Mouse (Mus musculus) liver, embryonic 13.5 days (tissue): ENCODE data around the gene Msh5. TPM values are rescaled to one million over a fixed set of nuclear protein-coding genes. Genes with fewer than 3 reads are reported as not detected.
"Not testable (repeated sequence)": the region's sequence is repeated elsewhere in the genome, so short reads cannot be mapped to it uniquely, and the experiment has no call there.

Source experiments
- ATAC-seq: fragments of 200-750 bp; cut with Nextera tagmentation; 2 replicates; pipeline ENCODE4 v1.8.0; 2017; ENCODE audit warnings: low read depth, mild to moderate bottlenecking, moderate number of reproducible peaks, moderate library complexity
- DNase-seq: peaks from one replicate; pipeline ENCODE4 v3.0.0; 2022
- H3K27ac ChIP-seq: fragments of 300-500 bp; sonication (generic); 2 replicates; pipeline ENCODE4 v1.5.1; 2015; ENCODE audit warnings: moderate library complexity, mild to moderate bottlenecking, inconsistent platforms
- H3K27me3 ChIP-seq: fragments of 300-500 bp; sonication (generic); 2 replicates; pipeline ENCODE4 v1.6.1; 2015; ENCODE audit warnings: mild to moderate bottlenecking, inconsistent platforms
- H3K36me3 ChIP-seq: fragments of 300-500 bp; sonication (generic); 2 replicates; pipeline ENCODE4 v1.6.1; 2015; ENCODE audit warnings: mild to moderate bottlenecking, inconsistent platforms
- H3K4me1 ChIP-seq: fragments of 300-500 bp; sonication (generic); replicated peaks from 2 replicates; pipeline ENCODE4 v1.6.1; 2015; ENCODE audit warnings: inconsistent platforms
- H3K4me2 ChIP-seq: fragments of 300-500 bp; sonication (generic); 2 replicates; pipeline ENCODE4 v1.6.1; 2015; ENCODE audit warnings: inconsistent platforms, mild to moderate bottlenecking, moderate library complexity
- H3K4me3 ChIP-seq: fragments of 300-500 bp; sonication (generic); replicated peaks from 2 replicates; pipeline ENCODE4 v1.5.1; 2015; ENCODE audit warnings: mild to moderate bottlenecking, inconsistent platforms
- H3K9ac ChIP-seq: fragments of 300-500 bp; sonication (generic); 2 replicates; pipeline ENCODE4 v1.6.1; 2015; ENCODE audit warnings: mild to moderate bottlenecking, inconsistent platforms
- H3K9me3 ChIP-seq: fragments of 300-500 bp; sonication (generic); replicated peaks from 2 replicates; pipeline ENCODE4 v1.6.1; 2016; ENCODE audit warnings: inconsistent platforms
- WGBS: fragments of 180-500 bp; shearing (Covaris S2); methylation state at CpG from one replicate; pipeline ENCODE4 v1.1.7; 2015; ENCODE audit not compliant: insufficient replicate concordance; 5-methylcytosine and 5-hydroxymethylcytosine counted together
- polyA plus RNA-seq: library from polyadenylated mRNA; unstranded; fragments of >200 nt; fragmentation: Nextera tagmentation; extraction: Ambion mirVana; gene quantifications from 2 replicates; pipeline ENCODE4 v1.2.1, GENCODE M21; 2015

Gene Msh5
- polyA plus RNA-seq, 1 experiment from 2014 or later: 3.4 TPM

GRCm38 (mm10) chr17:34998526-34999430 lies 47.8 kb downstream of the Msh5 start:
- ATAC-seq (no peak), DNase-seq (no peak)
- Histone ChIP-seq H3K4me2 (peak overlapping the region; percentile 85), H3K4me1 (peaks cover 66% of the 10 kb centered on the region), H3K27ac (peak overlapping the region; percentile 97), H3K9me3 (no peaks in the 10 kb centered on the region), H3K9ac (peak overlapping the region; percentile 86), H3K27me3 (no peaks in the 10 kb centered on the region), H3K36me3 (peaks cover 39% of the 10 kb centered on the region), H3K4me3 (peak overlapping the region; percentile 79)
- 71% methylated on average over 15 of the region's 15 CpGs for WGBS

- Histone ChIP-seq H3K4me3 (peak overlapping the region; percentile 79), H3K9me3 (no peaks in the 10 kb centered on the region), H3K4me1 (peaks cover 49% of the 10 kb centered on the region), H3K4me2 (peak overlapping the region; percentile 85), H3K27ac (peak overlapping the region; percentile 97), H3K36me3 (peaks cover 39% of the 10 kb centered on the region), H3K9ac (peak overlapping the region; percentile 86), H3K27me3 (no peaks in the 10 kb centered on the region)
- DNase-seq: no peak
- WGBS: 65% methylated on average over 5 of the region's 5 CpGs
- no peak for ATAC-seq
Measured at GRCm38 (mm10) chr17:34997142-34997483, 49.4 kb downstream of the Msh5 start.

- no peak for DNase-seq
- Histone ChIP-seq H3K4me2 (peak overlapping the region; percentile 85), H3K4me1 (peaks cover 49% of the 10 kb centered on the region), H3K4me3 (peak overlapping the region; percentile 79), H3K27ac (peak overlapping the region; percentile 97), H3K9ac (peak overlapping the region; percentile 86), H3K9me3 (no peaks in the 10 kb centered on the region), H3K36me3 (peaks cover 42% of the 10 kb centered on the region), H3K27me3 (no peaks in the 10 kb centered on the region)
- 59% methylated on average over 13 of the region's 14 CpGs for WGBS
- no peak for ATAC-seq
Measured at GRCm38 (mm10) chr17:34996411-34997141, 50.0 kb downstream of the Msh5 start.

- Histone ChIP-seq H3K4me2 (peak overlapping the region; percentile 43; the same call in 1 of the 2 replicates), H3K36me3 (peaks cover 48% of the 10 kb centered on the region), H3K4me1 (peaks cover 49% of the 10 kb centered on the region), H3K4me3 (peak overlapping the region; percentile 28), H3K27ac (peak overlapping the region; percentile 73)
- not testable (repeated sequence) for H3K27me3 ChIP-seq, H3K9ac ChIP-seq, H3K9me3 ChIP-seq, DNase-seq, ATAC-seq
- WGBS: 87% methylated on average over 4 of the region's 4 CpGs
Measured at GRCm38 (mm10) chr17:34995927-34996326, 50.6 kb downstream of the Msh5 start.

GRCm38 (mm10) chr17:34995192-34995591 lies 51.4 kb downstream of the Msh5 start:
- H3K27ac ChIP-seq: not testable (repeated sequence)

GRCm38 (mm10) chr17:34994751-34995150 lies 51.8 kb downstream of the Msh5 start:
- H3K27me3 ChIP-seq: no peaks in the 10 kb centered on the region
- peaks cover 45% of the 10 kb centered on the region for H3K4me1 ChIP-seq
- peaks cover 55% of the 10 kb centered on the region for H3K36me3 ChIP-seq
- ATAC-seq (no peak), DNase-seq (no peak)
- H3K4me3 ChIP-seq: no peak overlapping the region
- no peak overlapping the region for H3K4me2 ChIP-seq
- peak overlapping the region; percentile 61 for H3K27ac ChIP-seq
- no peak overlapping the region for H3K9ac ChIP-seq
- H3K9me3 ChIP-seq: no peaks in the 10 kb centered on the region

More at GRCm38 (mm10) chr17:34995192-34995591, 51.4 kb downstream of the Msh5 start:
- 75% methylated on average over 4 of the region's 4 CpGs for WGBS
- H3K4me2 ChIP-seq: peak overlapping the region; percentile 43; the same call in 1 of the 2 replicates
- not testable (repeated sequence) for H3K4me3 ChIP-seq, ATAC-seq, H3K27me3 ChIP-seq, H3K9ac ChIP-seq, H3K9me3 ChIP-seq, DNase-seq
- H3K36me3 ChIP-seq: peaks cover 55% of the 10 kb centered on the region
- peaks cover 49% of the 10 kb centered on the region for H3K4me1 ChIP-seq

- no peaks in the 10 kb centered on the region for H3K27me3 ChIP-seq
- 63% methylated on average over 2 of the region's 2 CpGs for WGBS
- no peak overlapping the region for H3K4me3 ChIP-seq
- H3K9ac ChIP-seq: 0 out of 2 replicates have a peak overlapping the region, but pooled peaks have one; percentile 4
- no peak for DNase-seq
- no peak for ATAC-seq
- no peak overlapping the region for H3K4me2 ChIP-seq
- no peak overlapping the region for H3K27ac ChIP-seq
- H3K4me1 ChIP-seq: peaks cover 37% of the 10 kb centered on the region
- no peaks in the 10 kb centered on the region for H3K9me3 ChIP-seq
- peaks cover 33% of the 10 kb centered on the region for H3K36me3 ChIP-seq
Measured at GRCm38 (mm10) chr17:34984218-34984617, 62.3 kb downstream of the Msh5 start.

- no peak; the same call in 1 of the 2 replicates for ATAC-seq
Measured at GRCm38 (mm10) chr17:34982328-34982727, 64.2 kb downstream of the Msh5 start.

GRCm38 (mm10) chr17:34981690-34982180 lies 64.8 kb downstream of the Msh5 start, which contains the start of gene Lsm2:
Gene Lsm2, plus strand, starts transcription at chr17:34981862.
- ATAC-seq (peak; percentile 93), DNase-seq (peak; percentile 88)
- Histone ChIP-seq H3K27me3 (no peaks in the 10 kb centered on the region), H3K9ac (peak within 1 kb of the TSS; percentile 88), H3K4me2 (peak within 1 kb of the TSS; percentile 78), H3K9me3 (no peaks in the 10 kb centered on the region), H3K27ac (peak within 1 kb of the TSS; percentile 94), H3K4me1 (peaks cover 37% of the 10 kb centered on the region), H3K4me3 (peak within 1 kb of the TSS; percentile 79), H3K36me3 (peaks cover 32% of the 10 kb centered on the region)
- 0% methylated on average over 56 of the region's 58 CpGs for WGBS

More at GRCm38 (mm10) chr17:34982328-34982727, 64.2 kb downstream of the Msh5 start:
- no peaks in the 10 kb centered on the region for H3K9me3 ChIP-seq
- H3K27me3 ChIP-seq: no peaks in the 10 kb centered on the region
- H3K27ac ChIP-seq: peak overlapping the region; percentile 94
- peaks cover 37% of the 10 kb centered on the region for H3K4me1 ChIP-seq
- peak overlapping the region; percentile 88 for H3K9ac ChIP-seq
- DNase-seq: no peak
- WGBS: under 1% methylated on average over 15 of the region's 15 CpGs
- H3K4me2 ChIP-seq: peak overlapping the region; percentile 78
- peak overlapping the region; percentile 79 for H3K4me3 ChIP-seq
- H3K36me3 ChIP-seq: peaks cover 29% of the 10 kb centered on the region

- H3K9ac ChIP-seq: peak overlapping the region; percentile 88
- WGBS: 9% methylated on average over 2 of the region's 2 CpGs
- no peak for DNase-seq
Measured at GRCm38 (mm10) chr17:34980655-34981054, 65.9 kb downstream of the Msh5 start.

GRCm38 (mm10) chr17:34979631-34980030 lies 66.9 kb downstream of the Msh5 start:
- 0 out of 2 replicates have a peak overlapping the region, but pooled peaks have one; percentile 78 for H3K4me2 ChIP-seq
- no peak for DNase-seq
- H3K27me3 ChIP-seq: no peaks in the 10 kb centered on the region
- 68% methylated on average over 4 of the region's 4 CpGs for WGBS
- peaks cover 30% of the 10 kb centered on the region for H3K4me1 ChIP-seq
- peak overlapping the region; percentile 49; the same call in 1 of the 2 replicates for H3K9ac ChIP-seq
- H3K4me3 ChIP-seq: no peak overlapping the region
- no peak overlapping the region for H3K27ac ChIP-seq
- ATAC-seq: no peak
- H3K36me3 ChIP-seq: peaks cover 11% of the 10 kb centered on the region
- H3K9me3 ChIP-seq: no peaks in the 10 kb centered on the region

More at GRCm38 (mm10) chr17:34980655-34981054, 65.9 kb downstream of the Msh5 start:
- Histone ChIP-seq H3K36me3 (peaks cover 21% of the 10 kb centered on the region), H3K9me3 (no peaks in the 10 kb centered on the region), H3K4me3 (peak overlapping the region; percentile 79), H3K27me3 (no peaks in the 10 kb centered on the region), H3K27ac (peak overlapping the region; percentile 94), H3K4me1 (peaks cover 37% of the 10 kb centered on the region), H3K4me2 (peak overlapping the region; percentile 78)
- ATAC-seq: no peak
